Mouse (Mus musculus) common myeloid progenitor, adult 5-6 weeks (primary cell): Measurements from ENCODE around the gene Catsperz. TPM values are rescaled to one million over a fixed set of nuclear protein-coding genes. Genes with fewer than 3 reads are reported as not detected.

Source experiments
- ATAC-seq: replicated peaks from 2 replicates; pipeline ENCODE4 v1.8.0; 2016; ENCODE audit warnings: low read depth, mild to moderate bottlenecking, moderate TSS enrichment, inconsistent platforms; ENCODE audit not compliant: poor library complexity, severe bottlenecking
- total RNA-seq: library from RNA; stranded (forward); fragments of 200-1000, 187-1606 nt; gene quantifications from 2 replicates; pipeline ENCODE4 v1.2.3, GENCODE M21; 2017

The Catsperz gene
- total RNA-seq, 1 experiment from 2014 or later = not detected

- no peak for ATAC-seq
Observed at GRCm38 (mm10) chr19:6926559-6927255, 1.5 kb upstream of the Catsperz start.

- ATAC-seq = no peak
Observed at GRCm38 (mm10) chr19:6925611-6926329, 590 bp upstream of the Catsperz start.

- no peak for ATAC-seq
Observed at GRCm38 (mm10) chr19:6924461-6925306, 496 bp downstream of the Catsperz start.

GRCm38 (mm10) chr19:6922901-6923735 lies 2.1 kb downstream of the Catsperz start:
- no peak for ATAC-seq

GRCm38 (mm10) chr19:6921647-6922567 lies 3.3 kb downstream of the Catsperz start, which contains the start of gene Esrra:
Esrra (minus strand) TSS chr19:6921813.
- peak; percentile 88 for ATAC-seq

GRCm38 (mm10) chr19:6920741-6921636 lies 4.2 kb downstream of the Catsperz start:
- ATAC-seq = no peak

- no peak for ATAC-seq
Observed at GRCm38 (mm10) chr19:6919876-6920740, 5.1 kb downstream of the Catsperz start.

GRCm38 (mm10) chr19:6919431-6919830 lies 5.7 kb downstream of the Catsperz start:
- ATAC-seq = no peak

- no peak for ATAC-seq
Observed at GRCm38 (mm10) chr19:6918321-6918720, 6.9 kb downstream of the Catsperz start.

- ATAC-seq = no peak
Observed at GRCm38 (mm10) chr19:6916496-6916895, 8.7 kb downstream of the Catsperz start.

GRCm38 (mm10) chr19:6915276-6915675 lies 9.9 kb downstream of the Catsperz start:
- no peak for ATAC-seq

- no peak for ATAC-seq
Observed at GRCm38 (mm10) chr19:6914540-6914939, 10.6 kb downstream of the Catsperz start.

GRCm38 (mm10) chr19:6913991-6914390 lies 11.2 kb downstream of the Catsperz start:
- ATAC-seq = no peak

GRCm38 (mm10) chr19:6913036-6913435 lies 12.1 kb downstream of the Catsperz start:
- ATAC-seq = no peak

- ATAC-seq = no peak
Observed at GRCm38 (mm10) chr19:6912205-6912970, 12.8 kb downstream of the Catsperz start.
